Mouse (Mus musculus) gastrocnemius, postnatal 36 days (tissue): ENCODE measurements around the gene Ptdss2. TPM values are rescaled to one million over a fixed set of nuclear protein-coding genes. Genes with fewer than 3 reads are reported as not detected.

Experiments
- DNase-seq, 2 experiments: peaks; one replicate each; pipeline ENCODE4 v3.0.0; 2022
- intact Hi-C: fragments of 180-260 bp; cut with DNase I; formaldehyde crosslinking; loops from one replicate; pipeline ENCODE4 v1.15.1; 2025
- total RNA-seq, 2 experiments: library from RNA; stranded (reverse); gene quantifications; 2 replicates each; pipeline ENCODE4 v1.2.3; 2021

The Ptdss2 gene
- total RNA-seq, 2 experiments from 2014 or later = 15.9 to 18.7 TPM

- no peak for DNase-seq
- intact Hi-C loops = no loop called here
These were observed 82.4 kb downstream of the Ptdss2 start for GRCm38 (mm10) chr7:141204546-141204945.

- intact Hi-C loops = no loop called here
- DNase-seq = no peak
These were observed 83.3 kb downstream of the Ptdss2 start for GRCm38 (mm10) chr7:141205504-141205903.

DNA sequence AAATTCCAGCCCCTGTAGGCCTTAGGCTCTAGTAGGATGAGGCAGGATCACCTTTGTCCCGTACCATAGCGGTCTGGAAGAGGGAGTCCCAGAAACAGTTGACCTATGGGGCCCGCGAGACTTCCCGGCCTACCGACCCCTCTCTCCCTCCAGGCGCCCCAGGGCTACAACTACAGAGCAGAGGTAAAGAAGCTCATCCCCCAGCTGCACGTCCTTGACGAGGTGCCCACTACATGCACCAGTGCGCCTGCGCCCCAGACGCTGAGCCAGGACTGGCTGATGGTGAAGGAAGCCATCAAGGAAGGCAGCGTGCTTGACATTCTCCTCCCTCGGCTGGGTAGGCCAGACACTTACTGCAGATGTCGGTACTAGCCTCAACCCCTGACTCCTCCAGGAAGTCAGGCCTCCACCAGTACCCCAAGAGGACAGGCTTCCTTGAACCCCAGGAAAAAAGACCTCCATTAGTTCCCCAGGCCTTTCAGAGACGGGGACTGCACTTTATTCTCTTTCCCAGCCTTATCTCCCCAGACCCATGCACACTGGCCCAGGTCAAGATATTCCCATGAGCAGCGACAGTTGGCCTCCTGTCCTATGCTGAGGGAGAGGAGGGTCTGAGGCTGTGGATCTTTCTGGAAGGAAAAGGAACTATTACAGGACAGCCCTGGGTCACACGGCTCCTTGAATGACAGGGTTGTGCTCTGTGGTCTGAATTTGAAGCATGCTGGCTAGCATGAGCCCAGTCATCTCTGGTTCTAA is 84.2 kb downstream of the Ptdss2 start:
- DNase-seq = no peak
- intact Hi-C loops = no loop called here

Other genes starting within 250 kb of the Ptdss2 start
- gene Psmd13, start 240.4 kb upstream of the Ptdss2 start, total RNA-seq = 10 to 100 TPM; 78.3 to 78.9 TPM
- 10 to 100 TPM; 26.0 to 26.3 TPM for gene Sirt3, start 240.1 kb upstream of the Ptdss2 start, total RNA-seq
- gene Cox8b, start 221.9 kb upstream of the Ptdss2 start, total RNA-seq = 1,000 to 10,000 TPM; 1,837 to 1,924 TPM
- gene Nlrp6, start 201.5 kb upstream of the Ptdss2 start, total RNA-seq = not detected
- gene Pgghg, start 181.0 kb upstream of the Ptdss2 start, total RNA-seq = 1 to 10 TPM; 3.6 to 4.6 TPM
- gene Ifitm5, start 172.1 kb upstream of the Ptdss2 start, total RNA-seq = under 1 TPM in 1 of 2 experiments, not detected in 1; 0.35 TPM
- gene Gm45717, start 166.4 kb upstream of the Ptdss2 start, total RNA-seq = not detected
- gene Ifitm2, start 166.4 kb upstream of the Ptdss2 start, total RNA-seq = 10 to 100 TPM; 50.9 to 51.8 TPM
- gene Ifitm1, start 155.2 kb upstream of the Ptdss2 start, total RNA-seq = under 1 TPM in 1 of 2 experiments, not detected in 1; 0.77 TPM
- gene Ifitm3, start 111.6 kb upstream of the Ptdss2 start, total RNA-seq = 10 to 100 TPM; 30.2 to 45.6 TPM
- not detected for gene Ifitm6, start 104.5 kb upstream of the Ptdss2 start, total RNA-seq
- gene Gm17387, start 93.3 kb upstream of the Ptdss2 start, total RNA-seq = not detected
- gene B4galnt4, start 61.3 kb upstream of the Ptdss2 start, total RNA-seq = under 1 TPM; 0.20 to 0.22 TPM
- under 1 TPM in 1 of 2 experiments, not detected in 1; 0.12 TPM for gene Pkp3, start 44.2 kb upstream of the Ptdss2 start, total RNA-seq
- gene Sigirr, start 21.8 kb upstream of the Ptdss2 start, total RNA-seq = 1 to 10 TPM; 1.7 to 2.0 TPM
- not detected for gene Ano9, start 4.6 kb upstream of the Ptdss2 start, total RNA-seq
- gene Rnh1, start 50.5 kb downstream of the Ptdss2 start, total RNA-seq = 10 to 100 TPM; 41.8 to 45.9 TPM
- gene Hras, start 71.6 kb downstream of the Ptdss2 start, total RNA-seq = 100 to 1,000 TPM; 148 to 163 TPM
- gene Lrrc56, start 71.8 kb downstream of the Ptdss2 start, total RNA-seq = 1 to 10 TPM; 2.0 to 2.1 TPM
- gene Lmntd2, start 91.7 kb downstream of the Ptdss2 start, total RNA-seq = not detected
- gene Rassf7, start 93.5 kb downstream of the Ptdss2 start, total RNA-seq = under 1 TPM in 1 of 2 experiments, not detected in 1; 0.59 TPM
- gene Phrf1, start 106.4 kb downstream of the Ptdss2 start, total RNA-seq = 10 to 100 TPM; 19.2 to 20.6 TPM
- gene Irf7, start 144.1 kb downstream of the Ptdss2 start, total RNA-seq = 1 to 10 TPM in 1 of 2 experiments, under 1 TPM in 1; 0.71 to 2.5 TPM
- under 1 TPM in 1 of 2 experiments, not detected in 1; 0.12 TPM for gene Cdhr5, start 154.4 kb downstream of the Ptdss2 start, total RNA-seq
- not detected for gene Sct, start 156.8 kb downstream of the Ptdss2 start, total RNA-seq
- not detected for gene Drd4, start 169.6 kb downstream of the Ptdss2 start, total RNA-seq
- gene Deaf1, start 205.3 kb downstream of the Ptdss2 start, total RNA-seq = 10 to 100 TPM; 13.9 to 14.8 TPM
- 10 to 100 TPM; 10.2 to 10.6 TPM for gene Tmem80, start 205.4 kb downstream of the Ptdss2 start, total RNA-seq
- gene Eps8l2, start 216.5 kb downstream of the Ptdss2 start, total RNA-seq = 1 to 10 TPM; 2.1 to 2.5 TPM